Mouse (Mus musculus) kidney, postnatal 0 days (tissue): ENCODE data around the gene Pkn2. TPM values are rescaled to one million over a fixed set of nuclear protein-coding genes. Genes with fewer than 3 reads are reported as not detected.

ENCODE experiments used
- ATAC-seq: fragments of 200-750 bp; cut with Nextera tagmentation; replicated peaks from 2 replicates; pipeline ENCODE4 v1.8.0; 2017; ENCODE audit warnings: low read depth, moderate number of reproducible peaks, moderate TSS enrichment, moderate library complexity; ENCODE audit not compliant: low FRiP score
- DNase-seq: peaks from one replicate; pipeline ENCODE4 v3.0.0-alpha.2; 2016; ENCODE audit warnings: low spot score
- H3K27ac ChIP-seq: fragments of 300-500 bp; sonication (generic); 2 replicates; pipeline ENCODE4 v1.5.1; 2014; ENCODE audit warnings: mild to moderate bottlenecking
- H3K27me3 ChIP-seq: fragments of 300-500 bp; sonication (generic); 2 replicates; pipeline ENCODE4 v1.6.1; 2014; ENCODE audit warnings: low read length, mixed read lengths; ENCODE audit not compliant: insufficient read depth
- H3K36me3 ChIP-seq: fragments of 300-500 bp; sonication (generic); 2 replicates; pipeline ENCODE4 v1.6.1; 2014; ENCODE audit warnings: low read length, mixed read lengths; ENCODE audit not compliant: insufficient read depth
- H3K4me1 ChIP-seq: fragments of 300-500 bp; sonication (generic); replicated peaks from 2 replicates; pipeline ENCODE4 v1.6.1; 2014; ENCODE audit warnings: antibody characterized with exemption, low read length, mixed read lengths; ENCODE audit not compliant: insufficient read depth
- H3K4me2 ChIP-seq: fragments of 300-500 bp; sonication (generic); 2 replicates; pipeline ENCODE4 v1.6.1; 2014; ENCODE audit warnings: mild to moderate bottlenecking, low read length, moderate library complexity, mixed read lengths
- H3K4me3 ChIP-seq: fragments of 300-500 bp; sonication (generic); replicated peaks from 2 replicates; pipeline ENCODE4 v1.5.1; 2014; ENCODE audit warnings: low read depth, low read length
- H3K9ac ChIP-seq: fragments of 300-500 bp; sonication (generic); 2 replicates; pipeline ENCODE4 v1.6.1; 2014; ENCODE audit warnings: low read depth, low read length
- H3K9me3 ChIP-seq: fragments of 300-500 bp; sonication (generic); replicated peaks from 2 replicates; pipeline ENCODE4 v1.6.1; 2016; ENCODE audit warnings: low read length, inconsistent platforms, mixed read lengths
- CTCF ChIP-seq: IDR thresholded peaks from 2 replicates; pipeline ENCODE4 v1.5.1; 2016; ENCODE audit warnings: antibody characterized with exemption, low read depth, mild to moderate bottlenecking, moderate library complexity
- WGBS: fragments of 180-500 bp; shearing (Covaris S2); extraction: QIAGEN DNeasy Blood & Tissue Kit; methylation state at CpG from one replicate; pipeline ENCODE4 v1.1.7; 2014; 5-methylcytosine and 5-hydroxymethylcytosine counted together
- polyA plus RNA-seq: library from polyadenylated mRNA; unstranded; fragments of >200 nt; fragmentation: Nextera tagmentation; extraction: Ambion mirVana; gene quantifications from 2 replicates; pipeline ENCODE4 v1.2.1, GENCODE M21; 2015

The Pkn2 gene
- polyA plus RNA-seq, 1 experiment from 2014 or later: 63.7 TPM

GRCm38 (mm10) chr3:142770518-142770917 is 111.3 kb downstream of the Pkn2 start:
- DNase-seq (no peak), ATAC-seq (no peak)
- WGBS: 23% methylated on average over 1 of the region's 1 CpGs
- no peak for TF ChIP-seq CTCF
- no peaks in the 10 kb centered on the region for H3K27me3 ChIP-seq
- H3K4me3 ChIP-seq: no peak overlapping the region
- no peaks in the 10 kb centered on the region for H3K4me1 ChIP-seq
- H3K27ac ChIP-seq: no peak overlapping the region
- no peaks in the 10 kb centered on the region for H3K9me3 ChIP-seq
- 0 out of 2 replicates have a peak, but pooled peaks cover 11% of the 10 kb centered on the region for H3K36me3 ChIP-seq
- no peak overlapping the region for H3K9ac ChIP-seq
- no peak overlapping the region for H3K4me2 ChIP-seq

GRCm38 (mm10) chr3:142768498-142768897 is 113.3 kb downstream of the Pkn2 start:
- Histone ChIP-seq H3K27ac (no peak overlapping the region), H3K27me3 (no peaks in the 10 kb centered on the region), H3K4me3 (no peak overlapping the region), H3K4me1 (no peaks in the 10 kb centered on the region), H3K36me3 (0 out of 2 replicates have a peak, but pooled peaks cover 6% of the 10 kb centered on the region), H3K9me3 (no peaks in the 10 kb centered on the region), H3K9ac (no peak overlapping the region), H3K4me2 (no peak overlapping the region)
- no peak for ATAC-seq
- 94% methylated on average over 6 of the region's 6 CpGs for WGBS
- TF ChIP-seq CTCF: no peak
- no peak for DNase-seq

GRCm38 (mm10) chr3:142765778-142766165 is 116.0 kb downstream of the Pkn2 start:
- 17% methylated on average over 10 of the region's 10 CpGs for WGBS
- TF ChIP-seq CTCF: no peak
- H3K36me3 ChIP-seq: 0 out of 2 replicates have a peak, but pooled peaks cover under 1% of the 10 kb centered on the region
- H3K4me2 ChIP-seq: peak overlapping the region; percentile 83
- no peaks in the 10 kb centered on the region for H3K4me1 ChIP-seq
- H3K9me3 ChIP-seq: no peaks in the 10 kb centered on the region
- DNase-seq (peak; percentile 18), ATAC-seq (no peak)
- peak overlapping the region; percentile 79; the same call in 1 of the 2 replicates for H3K27ac ChIP-seq
- H3K9ac ChIP-seq: peak overlapping the region; percentile 90
- no peaks in the 10 kb centered on the region for H3K27me3 ChIP-seq
- peak overlapping the region; percentile 96 for H3K4me3 ChIP-seq

GRCm38 (mm10) chr3:142764995-142765777 is 116.6 kb downstream of the Pkn2 start, which contains the start of gene Gtf2b:
TSS of gene Gtf2b (plus strand) at chr3:142765045.
- WGBS: under 1% methylated on average over 64 of the region's 64 CpGs
- Histone ChIP-seq H3K9me3 (no peaks in the 10 kb centered on the region), H3K36me3 (no peaks in the 10 kb centered on the region), H3K9ac (peak within 1 kb of the TSS; percentile 90), H3K27ac (peak within 1 kb of the TSS; percentile 79), H3K27me3 (no peaks in the 10 kb centered on the region), H3K4me2 (peak within 1 kb of the TSS; percentile 83), H3K4me3 (peak within 1 kb of the TSS; percentile 96), H3K4me1 (no peaks in the 10 kb centered on the region)
- DNase-seq (peak; percentile 95), ATAC-seq (peak; percentile 100)
- TF ChIP-seq CTCF: 0 out of 2 replicates have a peak, but pooled peaks have one; percentile 7

GRCm38 (mm10) chr3:142760356-142760755 is 121.4 kb downstream of the Pkn2 start:
- Histone ChIP-seq H3K27ac (no peak overlapping the region), H3K36me3 (no peaks in the 10 kb centered on the region), H3K4me1 (no peaks in the 10 kb centered on the region), H3K4me2 (no peak overlapping the region), H3K9me3 (no peaks in the 10 kb centered on the region), H3K4me3 (no peak overlapping the region), H3K9ac (no peak overlapping the region), H3K27me3 (no peaks in the 10 kb centered on the region)
- 68% methylated on average over 6 of the region's 6 CpGs for whole genome bisulfite sequencing
- TF ChIP-seq CTCF: no peak
- ATAC-seq: no peak
- DNase-seq: no peak

GRCm38 (mm10) chr3:142758593-142758992 is 123.2 kb downstream of the Pkn2 start:
- ATAC-seq: no peak
- DNase-seq: no peak
- no peak overlapping the region for H3K4me2 ChIP-seq
- H3K36me3 ChIP-seq: no peaks in the 10 kb centered on the region
- H3K27ac ChIP-seq: no peak overlapping the region
- TF ChIP-seq CTCF: no peak
- H3K27me3 ChIP-seq: no peaks in the 10 kb centered on the region
- H3K9me3 ChIP-seq: no peaks in the 10 kb centered on the region
- H3K4me1 ChIP-seq: no peaks in the 10 kb centered on the region
- WGBS: 91% methylated on average over 7 of the region's 7 CpGs
- H3K4me3 ChIP-seq: no peak overlapping the region
- no peak overlapping the region for H3K9ac ChIP-seq
